Mouse (Mus musculus) heart, embryonic 16.5 days (tissue): ENCODE measurements at regions not wholly inside any gene's neighbourhood (a gene's known extent, or its start where the extent isn't known, plus 50 kb on each side); places are given as distances from the start of the nearest gene placed in this dataset.

Experiments used
- ATAC-seq: fragments of 200-750 bp; cut with Nextera tagmentation; replicated peaks from 2 replicates; pipeline ENCODE4 v1.8.0; 2017; ENCODE audit warnings: moderate number of reproducible peaks; ENCODE audit not compliant: insufficient read depth, low FRiP score; ENCODE audit errors: extremely low read depth
- H3K27ac ChIP-seq: fragments of 300-500 bp; sonication (generic); 2 replicates; pipeline ENCODE4 v1.5.1; 2014; ENCODE audit warnings: mild to moderate bottlenecking, low read length, control low read depth, moderate library complexity
- H3K27me3 ChIP-seq: fragments of 300-500 bp; sonication (generic); 2 replicates; pipeline ENCODE4 v1.6.1; 2014; ENCODE audit warnings: low read length, mixed read lengths; ENCODE audit not compliant: control insufficient read depth, insufficient read depth
- H3K36me3 ChIP-seq: fragments of 300-500 bp; sonication (generic); 2 replicates; pipeline ENCODE4 v1.6.1; 2014; ENCODE audit not compliant: control insufficient read depth, insufficient read depth
- H3K4me1 ChIP-seq: fragments of 300-500 bp; sonication (generic); 2 replicates; pipeline ENCODE4 v1.6.1; 2014; ENCODE audit warnings: low read length, mixed read lengths; ENCODE audit not compliant: control insufficient read depth, insufficient read depth
- H3K4me2 ChIP-seq: fragments of 300-500 bp; sonication (generic); 2 replicates; pipeline ENCODE4 v1.6.1; 2014; ENCODE audit warnings: low read depth, mild to moderate bottlenecking, control low read depth, low read length
- H3K4me3 ChIP-seq: fragments of 300-500 bp; sonication (generic); 2 replicates; pipeline ENCODE4 v1.5.1; 2014; ENCODE audit warnings: mild to moderate bottlenecking, control low read depth, low read length
- H3K9ac ChIP-seq: fragments of 300-500 bp; sonication (generic); 2 replicates; pipeline ENCODE4 v1.6.1; 2014; ENCODE audit warnings: low read length, control low read depth
- H3K9me3 ChIP-seq: fragments of 300-500 bp; sonication (generic); replicated peaks from 2 replicates; pipeline ENCODE4 v1.6.1; 2016; ENCODE audit warnings: low read length; ENCODE audit not compliant: control insufficient read depth
- WGBS: fragments of 180-500 bp; shearing (Covaris S2); extraction: QIAGEN DNeasy Blood & Tissue Kit; methylation state at CpG from one replicate; pipeline ENCODE4 v1.1.7; 2014; 5-methylcytosine and 5-hydroxymethylcytosine counted together

DNA sequence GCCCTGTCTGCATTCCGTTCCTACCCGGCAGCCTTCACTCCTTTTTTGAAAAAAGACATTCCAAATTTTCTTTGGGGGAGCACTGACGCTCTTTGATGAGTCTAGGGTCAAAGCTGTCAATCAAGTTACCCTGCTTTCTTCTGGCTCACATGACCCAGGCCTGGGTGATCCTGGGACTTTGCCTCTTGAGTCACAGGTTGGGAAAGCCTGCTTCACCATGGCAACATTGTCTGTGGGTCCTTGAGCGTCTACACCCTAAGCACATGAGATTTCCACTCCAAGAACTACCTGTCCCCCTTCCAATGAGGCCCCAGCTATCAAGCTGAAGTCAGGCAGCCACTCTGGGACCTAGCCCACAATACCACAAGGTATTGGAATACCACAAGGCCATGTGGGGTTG lies 73.5 kb downstream of the Lsm3 start:
- no peak overlapping the region for H3K9ac ChIP-seq

DNA sequence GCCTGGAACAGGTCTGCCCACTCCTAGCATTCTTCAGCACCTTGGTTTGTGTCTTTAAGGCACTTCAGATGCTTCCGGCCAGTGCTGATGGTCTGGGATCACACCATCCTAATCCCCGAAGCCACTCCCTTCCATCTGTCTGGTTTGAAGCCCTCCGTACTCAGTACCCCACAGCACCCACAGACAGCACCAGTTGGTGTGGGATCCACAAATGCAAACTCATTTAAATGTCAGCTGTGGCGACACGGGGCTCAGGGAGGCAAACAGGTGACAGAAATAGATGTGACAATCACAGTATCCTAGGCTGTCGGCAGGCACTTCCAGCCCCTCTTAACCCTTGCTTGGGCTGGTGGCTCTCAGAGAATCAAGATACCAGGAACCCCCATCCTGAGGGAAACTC lies 74.7 kb downstream of the Lsm3 start:
- no peaks in the 10 kb centered on the region for H3K9me3 ChIP-seq
- H3K4me3 ChIP-seq: no peak overlapping the region
- no peaks in the 10 kb centered on the region for H3K36me3 ChIP-seq
- no peak overlapping the region for H3K27ac ChIP-seq
- H3K4me2 ChIP-seq: no peak overlapping the region
- ATAC-seq: peak; percentile 23; the same call in 1 of the 2 replicates
- no peaks in the 10 kb centered on the region for H3K27me3 ChIP-seq
- no peak overlapping the region for H3K9ac ChIP-seq
- H3K4me1 ChIP-seq: peaks cover 16% of the 10 kb centered on the region
- 29% methylated on average over 6 of the region's 6 CpGs for WGBS

More for the DNA sequence above, 73.5 kb downstream of the Lsm3 start:
- no peak for ATAC-seq
- peaks cover 16% of the 10 kb centered on the region for H3K4me1 ChIP-seq
- no peak overlapping the region for H3K4me2 ChIP-seq
- no peaks in the 10 kb centered on the region; the same call in 1 of the 2 replicates for H3K27me3 ChIP-seq
- no peaks in the 10 kb centered on the region for H3K9me3 ChIP-seq
- WGBS: 71% methylated on average over 4 of the region's 4 CpGs
- H3K4me3 ChIP-seq: no peak overlapping the region
- H3K36me3 ChIP-seq: no peaks in the 10 kb centered on the region
- H3K27ac ChIP-seq: no peak overlapping the region

DNA sequence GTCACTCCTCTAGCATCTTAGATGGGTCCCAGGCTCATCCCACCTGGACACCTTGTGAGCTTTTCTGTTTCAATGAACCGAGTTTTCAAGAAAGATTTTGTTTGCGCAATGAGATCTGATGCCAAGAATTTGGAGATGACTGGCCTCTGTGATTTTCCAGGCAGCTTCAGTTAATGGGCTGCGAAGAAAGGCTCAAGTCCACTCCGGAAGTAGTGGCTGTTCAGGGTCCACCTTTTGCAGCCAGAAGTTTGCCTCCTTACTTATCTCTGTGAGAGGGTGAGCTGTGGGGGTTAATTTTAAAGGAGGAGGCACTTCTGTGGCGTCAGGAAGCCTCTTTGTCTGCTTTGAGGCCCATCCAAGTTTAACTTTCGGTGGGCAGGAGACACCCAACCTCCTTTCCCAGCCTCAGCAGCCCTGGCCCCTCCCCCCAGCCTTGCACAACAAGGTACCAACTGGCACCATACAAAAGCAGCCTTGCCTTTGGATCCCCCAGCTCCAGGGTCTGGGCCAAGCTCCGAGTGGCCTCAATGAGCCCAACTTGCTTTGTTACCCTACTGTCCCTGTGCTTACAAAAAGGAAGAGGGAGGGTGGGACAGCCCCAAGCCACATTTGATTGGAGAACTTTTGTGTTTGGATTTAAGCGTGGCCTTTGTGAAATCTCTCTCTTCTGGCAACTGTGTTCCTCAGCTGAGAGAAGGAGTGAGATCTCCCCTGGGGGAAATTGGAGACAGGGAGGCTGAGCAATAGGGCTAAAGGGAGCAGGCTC lies 75.3 kb downstream of the Lsm3 start:
- 29% methylated on average over 8 of the region's 8 CpGs for WGBS
- Histone ChIP-seq H3K4me1 (peaks cover 16% of the 10 kb centered on the region), H3K4me2 (no peak overlapping the region), H3K27me3 (no peaks in the 10 kb centered on the region), H3K9me3 (no peaks in the 10 kb centered on the region), H3K27ac (no peak overlapping the region), H3K36me3 (no peaks in the 10 kb centered on the region), H3K9ac (no peak overlapping the region), H3K4me3 (no peak overlapping the region)
- no peak for ATAC-seq

DNA sequence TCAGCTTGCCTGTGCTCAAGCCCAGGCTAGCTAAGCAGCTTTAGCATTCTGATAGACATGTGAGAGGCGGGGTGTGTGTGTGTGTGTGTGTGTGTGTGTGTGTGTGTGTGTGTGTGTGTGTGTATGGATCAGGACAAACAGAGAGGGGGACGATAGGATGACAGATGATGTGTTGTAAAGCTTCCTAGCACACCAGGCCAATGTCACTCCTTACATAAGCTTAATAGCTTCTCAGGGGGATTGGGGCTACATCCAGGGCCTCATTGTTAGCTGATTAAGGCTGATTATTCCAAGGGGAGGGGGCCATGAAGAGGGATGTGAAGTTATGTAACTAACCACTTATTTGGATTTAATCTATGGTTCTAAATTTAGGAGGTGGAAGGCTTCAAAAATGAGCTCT lies 76.9 kb downstream of the Lsm3 start:
- Histone ChIP-seq H3K36me3 (no peaks in the 10 kb centered on the region), H3K27me3 (no peaks in the 10 kb centered on the region), H3K9ac (no peak overlapping the region), H3K4me3 (no peak overlapping the region), H3K4me2 (no peak overlapping the region), H3K4me1 (peaks cover 16% of the 10 kb centered on the region), H3K9me3 (no peaks in the 10 kb centered on the region), H3K27ac (no peak overlapping the region)
- ATAC-seq: no peak
- WGBS: 57% methylated on average over 2 of the region's 2 CpGs

DNA sequence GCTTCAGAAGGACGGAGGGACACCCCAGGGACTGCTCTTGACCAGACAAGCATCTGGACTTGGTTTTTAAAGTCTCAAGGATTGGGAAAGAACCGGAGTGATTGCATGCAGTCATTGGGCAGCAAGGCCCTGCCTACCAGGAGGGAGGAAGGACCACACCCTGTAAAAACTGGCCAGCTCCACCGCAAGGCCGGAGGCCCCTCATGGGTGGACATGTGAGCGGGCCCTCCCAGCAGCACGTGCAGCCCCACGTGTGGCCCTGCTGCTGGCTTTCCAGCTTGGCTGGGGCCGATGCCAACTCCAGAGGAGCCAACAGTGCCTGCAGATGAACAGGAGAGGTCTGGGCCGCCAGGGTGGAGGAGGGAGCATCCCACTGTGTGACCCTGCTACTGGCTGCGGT lies 83.2 kb downstream of the Lsm3 start:
- H3K4me3 ChIP-seq: no peak overlapping the region
- peak; percentile 86 for ATAC-seq
- H3K27me3 ChIP-seq: no peaks in the 10 kb centered on the region
- no peaks in the 10 kb centered on the region for H3K36me3 ChIP-seq
- no peak overlapping the region for H3K27ac ChIP-seq
- H3K9me3 ChIP-seq: peaks cover 4% of the 10 kb centered on the region
- H3K4me2 ChIP-seq: no peak overlapping the region
- H3K4me1 ChIP-seq: peaks cover 8% of the 10 kb centered on the region
- WGBS: 48% methylated on average over 10 of the region's 10 CpGs
- no peak overlapping the region for H3K9ac ChIP-seq

DNA sequence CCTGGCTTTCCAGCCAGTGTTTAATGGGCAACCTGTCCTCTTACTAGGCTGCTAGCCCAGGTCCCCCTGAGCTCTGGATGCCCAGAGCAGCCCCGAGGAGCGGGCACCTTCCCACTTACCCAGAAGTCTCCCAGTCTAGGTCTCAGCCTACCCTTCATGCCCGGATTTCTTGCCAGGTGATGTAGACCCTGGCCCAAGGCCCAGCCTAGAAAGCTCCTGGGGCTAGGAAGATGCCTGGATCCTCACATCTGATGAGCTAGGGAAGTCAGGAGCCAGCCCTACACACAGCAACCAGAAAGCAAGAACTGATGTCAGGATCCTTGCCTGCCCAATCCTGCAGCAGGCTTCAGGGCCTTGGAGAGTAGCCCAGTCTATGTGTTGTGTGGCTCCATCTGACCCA lies 83.7 kb upstream of the Slc6a6 start:
- Histone ChIP-seq H3K9ac (no peak overlapping the region), H3K27ac (no peak overlapping the region), H3K4me3 (no peak overlapping the region), H3K36me3 (no peaks in the 10 kb centered on the region), H3K4me2 (no peak overlapping the region), H3K27me3 (peaks cover 4% of the 10 kb centered on the region), H3K4me1 (peaks cover 8% of the 10 kb centered on the region), H3K9me3 (peaks cover 4% of the 10 kb centered on the region)
- no peak for ATAC-seq
- 76% methylated on average over 3 of the region's 3 CpGs for WGBS

DNA sequence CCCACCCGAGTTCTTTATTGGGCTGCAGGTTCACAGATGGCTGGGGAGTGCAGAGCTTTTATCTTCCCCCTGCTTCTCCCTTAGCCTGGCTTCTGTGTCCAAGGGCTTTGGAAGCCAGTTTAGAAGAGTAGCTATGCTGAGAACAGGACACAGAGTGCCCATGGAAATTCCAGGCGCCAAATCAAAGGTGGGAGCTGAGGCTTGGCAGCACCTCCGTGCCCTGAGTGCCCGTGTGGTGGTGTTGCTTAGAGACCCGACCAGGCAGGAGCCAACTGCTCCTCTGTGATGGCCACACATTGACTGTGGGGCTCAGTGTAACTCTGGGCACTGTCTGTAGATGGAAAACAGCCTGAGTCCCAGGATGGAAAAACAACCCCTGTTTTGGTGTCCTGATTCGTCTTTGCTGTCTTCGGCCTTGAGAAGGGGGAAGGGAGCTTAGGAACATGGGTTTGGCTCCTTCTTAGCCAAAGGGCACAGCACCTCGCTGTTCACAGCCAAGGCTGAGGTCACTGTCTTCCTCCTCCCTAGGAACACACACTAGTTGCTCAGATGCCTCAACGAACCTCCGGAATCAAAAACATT lies 77.1 kb upstream of the Slc6a6 start:
- no peaks in the 10 kb centered on the region for H3K4me1 ChIP-seq
- no peak overlapping the region for H3K4me2 ChIP-seq
- no peak overlapping the region for H3K27ac ChIP-seq
- H3K27me3 ChIP-seq: peaks cover 9% of the 10 kb centered on the region
- no peak overlapping the region for H3K4me3 ChIP-seq
- ATAC-seq: no peak
- no peak overlapping the region for H3K9ac ChIP-seq
- H3K9me3 ChIP-seq: peaks cover 4% of the 10 kb centered on the region
- WGBS: 78% methylated on average over 10 of the region's 10 CpGs
- H3K36me3 ChIP-seq: no peaks in the 10 kb centered on the region

DNA sequence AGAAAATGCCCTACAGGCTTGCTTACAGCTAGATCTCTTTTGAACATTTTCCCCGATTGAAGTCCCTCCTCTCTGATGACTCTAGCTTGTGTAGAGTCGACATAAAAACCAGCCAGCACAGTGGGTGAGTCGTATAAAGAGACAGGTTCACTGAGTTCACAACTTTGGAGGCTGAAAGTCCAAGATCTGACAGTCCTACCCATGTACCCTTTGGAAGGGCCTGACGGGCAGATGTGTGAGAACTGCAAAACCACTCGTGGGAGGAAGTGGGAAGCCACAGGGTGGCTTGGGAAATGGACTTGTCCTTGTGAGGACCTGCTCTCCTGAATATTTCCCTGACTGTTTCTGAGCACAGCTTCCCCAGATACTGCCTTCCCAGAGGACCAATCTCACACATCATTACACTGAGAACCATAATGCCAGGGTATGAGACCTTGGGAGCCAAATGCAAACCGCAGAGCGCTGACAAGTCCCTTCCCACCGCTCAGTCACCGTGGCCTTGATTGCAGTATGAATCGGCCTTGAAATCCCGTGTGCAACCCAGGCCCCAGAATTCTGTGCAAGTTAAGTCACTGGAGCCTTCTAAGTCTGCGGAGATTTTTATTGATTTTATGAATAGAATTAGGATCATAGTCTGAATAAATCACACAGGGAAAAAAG lies 76.1 kb upstream of the Slc6a6 start:
- Histone ChIP-seq H3K4me2 (no peak overlapping the region), H3K4me1 (no peaks in the 10 kb centered on the region), H3K27me3 (peaks cover 9% of the 10 kb centered on the region), H3K36me3 (no peaks in the 10 kb centered on the region), H3K27ac (no peak overlapping the region), H3K9me3 (peaks cover 3% of the 10 kb centered on the region), H3K9ac (no peak overlapping the region), H3K4me3 (no peak overlapping the region)
- WGBS: 82% methylated on average over 12 of the region's 12 CpGs
- no peak for ATAC-seq

DNA sequence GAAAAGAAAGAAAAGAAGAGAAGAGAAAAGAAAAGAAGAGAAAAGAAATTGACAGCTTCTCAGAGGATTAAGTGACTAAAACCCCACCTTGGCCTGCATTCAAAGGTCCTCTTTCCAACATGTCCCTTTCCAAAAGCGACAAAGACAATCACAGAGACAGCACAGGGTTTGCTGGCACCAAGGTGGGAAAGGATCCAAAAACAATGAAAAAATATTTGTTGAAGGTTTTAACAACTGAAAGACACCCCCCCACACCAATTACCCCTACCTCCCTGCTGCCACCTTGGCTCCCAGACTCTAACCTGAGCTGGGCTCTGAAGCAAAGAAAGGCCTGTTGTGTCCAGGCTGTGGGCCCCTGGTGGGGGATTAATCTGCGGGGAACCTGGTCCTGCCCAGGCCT lies 74.2 kb upstream of the Slc6a6 start:
- no peaks in the 10 kb centered on the region for H3K4me1 ChIP-seq
- H3K9me3 ChIP-seq: peaks cover 5% of the 10 kb centered on the region
- H3K4me2 ChIP-seq: no peak overlapping the region
- peaks cover 9% of the 10 kb centered on the region for H3K27me3 ChIP-seq
- ATAC-seq: no peak
- WGBS: 64% methylated on average over 2 of the region's 2 CpGs
- no peak overlapping the region for H3K9ac ChIP-seq
- no peak overlapping the region for H3K4me3 ChIP-seq
- no peak overlapping the region for H3K27ac ChIP-seq
- no peaks in the 10 kb centered on the region for H3K36me3 ChIP-seq
